Mouse (Mus musculus): ENCODE data around the gene Lcp1. TPM values are rescaled to one million over a fixed set of nuclear protein-coding genes. Genes with fewer than 3 reads are reported as not detected.

Gene Lcp1
- total and polyA plus RNA-seq, 2 experiments: 15.5 to 55.5 TPM

DNA sequence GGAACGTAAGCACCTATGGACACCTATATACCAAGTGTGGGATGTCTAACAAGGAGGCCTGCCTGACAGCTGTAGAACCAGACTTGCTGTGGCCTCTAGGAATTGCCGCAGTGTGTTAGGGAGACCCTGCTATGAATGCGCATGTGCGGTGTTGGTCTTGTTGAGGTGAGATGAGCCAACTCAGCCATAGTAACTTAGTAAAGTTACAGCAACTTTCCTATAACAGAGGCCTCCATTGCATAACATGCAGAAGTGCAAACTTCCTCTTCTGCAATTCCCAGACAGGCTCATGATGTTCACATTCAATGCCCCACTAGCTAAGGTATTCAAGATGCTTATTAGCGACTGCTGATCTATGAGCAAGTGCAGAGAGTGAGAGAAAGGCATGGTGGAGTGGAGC, 64.6 kb downstream of the Lcp1 start:
- no peak overlapping the region for H3K27ac ChIP-seq (replicated peaks; ENCODE audit: insufficient read depth, low read depth, low read length)
- no peak overlapping the region for H3K9ac ChIP-seq (ENCODE audit: low read depth, low read length)
- TF ChIP-seq CTCF (IDR thresholded peaks at IDR 0.05; ENCODE audit: low read depth, low read length): no peak
- TF ChIP-seq POLR2A (IDR thresholded peaks at IDR 0.05; ENCODE audit: extremely low read depth, insufficient read depth, low read length): no peak
- peaks cover 3% of the 10 kb centered on the region; the same call in 1 of the 2 replicates for H3K79me2 ChIP-seq (ENCODE audit: control insufficient read depth, insufficient read depth, low read length)
- H3K4me1 ChIP-seq (ENCODE audit: control insufficient read depth, insufficient read depth, low read length): peaks cover 4% of the 10 kb centered on the region; the same call in 1 of the 2 replicates
- DNase-seq (ENCODE audit: extremely low read depth, low read depth, low spot score): peak; percentile 26
- no peak overlapping the region for H3K4me3 ChIP-seq (ENCODE audit: insufficient read depth, low read depth, low read length)
- H3K27me3 ChIP-seq (ENCODE audit: control insufficient read depth, insufficient read depth, low read length): no peaks in the 10 kb centered on the region
- peaks cover 22% of the 10 kb centered on the region for H3K36me3 ChIP-seq (ENCODE audit: control insufficient read depth, insufficient read depth, low read length)
- 87% methylated on average over 5 of the region's 5 CpGs for WGBS

DNA sequence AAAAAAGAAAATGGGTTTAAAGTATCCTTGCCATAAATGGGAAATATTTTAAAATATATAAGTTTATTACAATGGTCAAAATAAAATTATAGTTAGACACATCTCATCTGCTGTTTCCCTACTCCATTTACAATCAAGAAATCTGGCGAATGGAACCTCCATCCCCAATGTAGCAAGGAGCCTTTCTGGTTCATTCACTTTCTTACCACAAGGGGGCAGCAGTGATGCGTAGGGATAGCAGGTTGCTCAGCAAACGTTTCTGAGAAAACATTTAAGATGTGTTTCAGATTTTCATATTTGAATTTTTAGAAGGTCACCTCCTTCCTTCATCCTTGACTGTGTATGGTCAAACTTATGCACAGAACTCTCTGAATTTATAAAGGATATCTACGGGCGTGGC, 66.1 kb downstream of the Lcp1 start:
- TF ChIP-seq CTCF (IDR thresholded peaks at IDR 0.05; ENCODE audit: low read depth, low read length): peak; percentile 54
- no peak for TF ChIP-seq POLR2A (IDR thresholded peaks at IDR 0.05; ENCODE audit: extremely low read depth, insufficient read depth, low read length)
- 43% methylated on average over 5 of the region's 5 CpGs for WGBS
- peak; percentile 44 for DNase-seq (ENCODE audit: extremely low read depth, low read depth, low spot score)

DNA sequence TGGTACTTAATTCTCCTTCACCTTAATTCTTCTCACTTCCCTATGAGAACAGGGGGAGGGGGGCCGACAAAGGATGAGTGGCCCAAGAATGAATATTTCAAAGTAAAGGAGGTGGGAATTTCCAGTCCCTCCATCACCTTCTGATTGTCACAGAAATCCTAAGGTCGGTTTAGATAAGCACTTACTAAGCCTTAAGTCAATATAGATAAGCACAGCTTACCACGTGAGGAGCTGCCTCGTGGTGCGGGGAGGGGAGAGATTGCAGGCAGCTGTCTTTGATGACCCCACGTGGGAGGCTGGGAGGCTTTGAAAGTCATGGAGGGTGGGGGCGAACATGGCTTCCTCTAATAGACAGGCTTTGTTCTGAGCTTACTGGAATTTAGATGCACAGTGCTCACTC, 66.8 kb downstream of the Lcp1 start:
- no peak for DNase-seq (ENCODE audit: extremely low read depth, low read depth, low spot score)
- H3K4me3 ChIP-seq (ENCODE audit: insufficient read depth, low read depth, low read length): no peak overlapping the region
- no peaks in the 10 kb centered on the region for H3K79me2 ChIP-seq (ENCODE audit: control insufficient read depth, insufficient read depth, low read length)
- TF ChIP-seq POLR2A (IDR thresholded peaks at IDR 0.05; ENCODE audit: extremely low read depth, insufficient read depth, low read length): no peak
- H3K9ac ChIP-seq (ENCODE audit: low read depth, low read length): no peak overlapping the region
- peaks cover 38% of the 10 kb centered on the region for H3K36me3 ChIP-seq (ENCODE audit: control insufficient read depth, insufficient read depth, low read length)
- no peaks in the 10 kb centered on the region for H3K27me3 ChIP-seq (ENCODE audit: control insufficient read depth, insufficient read depth, low read length)
- no peak overlapping the region for H3K27ac ChIP-seq (replicated peaks; ENCODE audit: insufficient read depth, low read depth, low read length)
- peaks cover under 1% of the 10 kb centered on the region; the same call in 1 of the 2 replicates for H3K4me1 ChIP-seq (ENCODE audit: control insufficient read depth, insufficient read depth, low read length)
- WGBS: 41% methylated on average over 7 of the region's 7 CpGs

More for the DNA sequence above, 66.1 kb downstream of the Lcp1 start:
- H3K9ac ChIP-seq (ENCODE audit: low read depth, low read length): no peak overlapping the region
- H3K4me1 ChIP-seq (ENCODE audit: control insufficient read depth, insufficient read depth, low read length): peaks cover 4% of the 10 kb centered on the region; the same call in 1 of the 2 replicates
- no peak overlapping the region for H3K27ac ChIP-seq (replicated peaks; ENCODE audit: insufficient read depth, low read depth, low read length)
- H3K79me2 ChIP-seq (ENCODE audit: control insufficient read depth, insufficient read depth, low read length): peaks cover 3% of the 10 kb centered on the region; the same call in 1 of the 2 replicates
- H3K27me3 ChIP-seq (ENCODE audit: control insufficient read depth, insufficient read depth, low read length): no peaks in the 10 kb centered on the region
- no peak overlapping the region for H3K4me3 ChIP-seq (ENCODE audit: insufficient read depth, low read depth, low read length)
- H3K36me3 ChIP-seq (ENCODE audit: control insufficient read depth, insufficient read depth, low read length): peaks cover 33% of the 10 kb centered on the region

DNA sequence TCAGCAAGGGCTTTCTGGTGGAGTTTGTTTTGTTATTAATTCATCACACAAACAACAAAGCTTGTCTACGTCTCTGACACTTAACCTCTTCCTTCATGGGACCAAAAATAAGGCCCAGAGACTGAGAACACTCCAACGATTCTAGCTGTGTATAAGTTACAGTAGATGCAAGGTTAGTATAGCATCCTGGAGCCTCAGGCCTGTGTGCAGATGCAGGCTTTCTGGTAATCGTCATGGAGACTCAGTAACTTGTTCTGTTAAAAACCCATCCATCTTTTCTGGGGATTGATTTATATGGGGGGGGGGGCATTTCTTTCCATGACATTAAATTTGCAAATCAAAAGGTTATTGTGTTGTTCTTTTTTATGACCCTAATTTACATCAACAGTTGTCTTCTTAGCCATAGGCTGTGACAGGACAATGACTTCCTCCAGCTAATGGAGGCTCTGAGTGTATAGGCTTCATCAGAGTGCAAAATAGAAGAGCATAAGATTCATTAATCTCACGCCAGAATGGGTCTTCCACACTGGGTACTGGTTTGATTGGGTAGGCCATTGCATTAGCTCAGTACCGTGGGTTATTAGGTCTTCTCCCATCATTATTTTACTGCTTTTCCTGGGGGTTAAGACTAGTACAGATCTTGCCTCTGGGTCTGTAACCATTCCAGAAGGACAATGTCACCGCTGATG, 74.6 kb downstream of the Lcp1 start:
- peaks cover 64% of the 10 kb centered on the region for H3K36me3 ChIP-seq (ENCODE audit: control insufficient read depth, insufficient read depth, low read length)
- 91% methylated on average over 6 of the region's 6 CpGs for WGBS
- H3K4me3 ChIP-seq (ENCODE audit: insufficient read depth, low read depth, low read length): no peak overlapping the region
- no peaks in the 10 kb centered on the region for H3K27me3 ChIP-seq (ENCODE audit: control insufficient read depth, insufficient read depth, low read length)
- H3K79me2 ChIP-seq (ENCODE audit: control insufficient read depth, insufficient read depth, low read length): no peaks in the 10 kb centered on the region
- DNase-seq (ENCODE audit: extremely low read depth, low read depth, low spot score): no peak
- no peaks in the 10 kb centered on the region for H3K4me1 ChIP-seq (ENCODE audit: control insufficient read depth, insufficient read depth, low read length)
- no peak overlapping the region for H3K9ac ChIP-seq (ENCODE audit: low read depth, low read length)
- no peak for TF ChIP-seq POLR2A (IDR thresholded peaks at IDR 0.05; ENCODE audit: extremely low read depth, insufficient read depth, low read length)
- no peak for TF ChIP-seq CTCF (IDR thresholded peaks at IDR 0.05; ENCODE audit: low read depth, low read length)
- no peak overlapping the region for H3K27ac ChIP-seq (replicated peaks; ENCODE audit: insufficient read depth, low read depth, low read length)

DNA sequence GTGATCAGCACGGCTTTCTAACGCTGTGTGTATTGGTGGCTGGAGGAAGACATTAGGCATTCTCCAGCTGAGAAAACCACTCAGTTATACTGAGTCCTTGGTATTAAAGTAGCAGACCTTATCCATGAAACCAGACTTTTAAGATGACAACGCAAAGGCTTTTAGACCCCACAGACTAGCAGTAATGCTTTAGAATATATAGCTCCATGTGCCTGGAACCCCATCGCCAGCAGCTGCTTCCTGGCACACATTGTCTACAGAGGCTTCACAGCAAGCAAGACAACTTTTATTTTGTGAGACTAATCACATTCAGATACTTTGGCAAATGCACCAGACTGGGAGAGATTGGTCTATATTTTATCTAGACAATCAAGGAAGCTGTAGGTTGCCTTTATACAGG, 75.4 kb downstream of the Lcp1 start:
- Histone ChIP-seq H3K36me3 (ENCODE audit: control insufficient read depth, insufficient read depth, low read length) (peaks cover 65% of the 10 kb centered on the region), H3K27me3 (ENCODE audit: control insufficient read depth, insufficient read depth, low read length) (no peaks in the 10 kb centered on the region), H3K79me2 (ENCODE audit: control insufficient read depth, insufficient read depth, low read length) (no peaks in the 10 kb centered on the region), H3K4me1 (ENCODE audit: control insufficient read depth, insufficient read depth, low read length) (no peaks in the 10 kb centered on the region), H3K27ac (replicated peaks; ENCODE audit: insufficient read depth, low read depth, low read length) (no peak overlapping the region), H3K4me3 (ENCODE audit: insufficient read depth, low read depth, low read length) (no peak overlapping the region), H3K9ac (ENCODE audit: low read depth, low read length) (no peak overlapping the region)
- WGBS: 96% methylated on average over 4 of the region's 4 CpGs
- DNase-seq (ENCODE audit: extremely low read depth, low read depth, low spot score): no peak
- TF ChIP-seq CTCF (IDR thresholded peaks at IDR 0.05; ENCODE audit: low read depth, low read length) (no peak), POLR2A (IDR thresholded peaks at IDR 0.05; ENCODE audit: extremely low read depth, insufficient read depth, low read length) (no peak)

DNA sequence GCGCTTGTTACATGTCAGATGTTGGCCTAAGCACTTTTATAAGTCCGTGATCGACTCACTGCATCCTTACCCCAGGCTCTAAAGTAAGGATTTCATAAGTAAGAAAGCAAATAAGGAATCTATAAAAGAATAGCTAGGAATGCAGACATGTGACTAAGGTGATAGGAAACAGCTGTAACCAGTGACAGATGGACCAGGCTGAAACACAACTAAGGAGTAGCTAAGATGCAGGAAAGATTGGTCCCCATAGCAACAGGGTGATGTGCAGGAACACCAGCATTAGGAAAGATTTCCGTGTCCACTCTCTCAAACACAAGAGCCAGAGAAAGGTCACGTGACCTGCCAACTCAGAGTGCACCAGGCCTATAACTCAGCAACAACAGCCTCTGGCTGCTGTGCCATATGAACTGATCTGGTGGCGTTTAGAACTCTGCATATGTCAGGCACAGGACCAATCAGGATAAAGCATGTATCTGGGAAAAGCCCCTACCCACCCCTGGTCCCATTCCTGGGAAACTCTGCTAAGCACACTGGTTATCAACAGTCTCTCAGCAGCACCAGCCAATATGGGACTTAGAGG, 77.8 kb downstream of the Lcp1 start:
- Histone ChIP-seq H3K36me3 (ENCODE audit: control insufficient read depth, insufficient read depth, low read length) (peaks cover 67% of the 10 kb centered on the region), H3K4me3 (ENCODE audit: insufficient read depth, low read depth, low read length) (no peak overlapping the region), H3K27ac (replicated peaks; ENCODE audit: insufficient read depth, low read depth, low read length) (no peak overlapping the region), H3K4me1 (ENCODE audit: control insufficient read depth, insufficient read depth, low read length) (no peaks in the 10 kb centered on the region), H3K27me3 (ENCODE audit: control insufficient read depth, insufficient read depth, low read length) (no peaks in the 10 kb centered on the region), H3K79me2 (ENCODE audit: control insufficient read depth, insufficient read depth, low read length) (no peaks in the 10 kb centered on the region), H3K9ac (ENCODE audit: low read depth, low read length) (no peak overlapping the region)
- no peak for TF ChIP-seq POLR2A (IDR thresholded peaks at IDR 0.05; ENCODE audit: extremely low read depth, insufficient read depth, low read length)
- TF ChIP-seq CTCF (IDR thresholded peaks at IDR 0.05; ENCODE audit: low read depth, low read length): no peak
- WGBS: 89% methylated on average over 6 of the region's 6 CpGs
- no peak for DNase-seq (ENCODE audit: extremely low read depth, low read depth, low spot score)
